Mouse (Mus musculus) activated CD4-positive, CD25-positive, alpha-beta regulatory T cell, adult 4 months (primary cell): ENCODE results near the gene Terb2. TPM values are rescaled to one million over a fixed set of nuclear protein-coding genes. Genes with fewer than 3 reads are reported as not detected.
A peak's percentile ranks its signal among the peaks of the same experiment; 100 is the strongest.

ENCODE experiments used
- ATAC-seq: one replicate; pipeline ENCODE4 v1.8.0; 2017
- polyA plus RNA-seq, 2 experiments: library from polyadenylated mRNA; unstranded; fragments of 100-300 nt; shearing (Covaris generic); gene quantifications; one replicate each; pipeline ENCODE4 v1.2.1; 2017

Gene Terb2
- polyA plus RNA-seq, result not detected

DNA sequence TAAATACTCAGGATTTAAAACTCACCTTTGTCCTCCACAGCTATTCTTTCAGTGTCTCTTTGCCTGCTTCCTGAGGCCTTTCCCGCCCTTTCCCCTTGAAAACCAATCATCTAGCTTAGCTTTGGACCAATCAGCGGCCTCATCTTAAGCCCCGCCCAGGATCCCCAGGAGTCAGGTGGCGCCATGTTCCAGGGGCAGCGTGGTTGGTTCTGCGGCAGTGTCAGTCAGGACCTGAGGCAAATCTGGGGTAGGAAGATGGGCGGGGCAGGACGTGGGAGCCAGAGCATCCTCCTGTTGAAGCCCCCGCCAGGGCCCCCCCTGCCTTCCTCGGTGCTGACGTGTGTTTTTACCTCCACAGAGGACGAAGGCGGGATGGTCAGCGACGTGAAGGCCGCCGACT lies at the start of gene Terb2, which contains the start of gene Patl2:
TSS of gene Terb2 (plus strand) at position 167 of the 400 bp plus-strand sequence.
TSS of gene Patl2 (minus strand) at position 84 of the 400 bp plus-strand sequence.
- ATAC-seq, result no peak

GRCm38 (mm10) chr2:122137839-122138465 lies 48.1 kb upstream of the Terb2 start:
- ATAC-seq, result peak; percentile 83

DNA sequence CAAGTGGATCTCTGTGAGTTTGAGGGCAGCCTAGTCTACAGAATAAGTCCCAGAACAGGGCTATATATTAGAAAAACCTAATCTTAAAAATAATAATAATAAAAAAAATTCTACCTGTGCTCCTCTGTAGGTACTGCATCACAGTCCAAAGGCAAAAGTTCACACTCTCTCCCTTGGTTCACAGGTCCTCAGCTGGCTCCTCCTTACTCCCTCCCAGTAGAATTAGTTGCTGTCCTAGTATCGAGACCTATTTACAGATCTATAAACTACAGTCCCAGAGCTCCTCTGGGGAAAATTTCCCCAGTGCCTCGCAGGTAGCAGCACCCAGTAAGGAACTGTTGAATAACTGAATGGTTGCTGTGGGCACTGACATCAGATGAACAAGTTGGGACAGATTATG lies 45.3 kb upstream of the Terb2 start:
- no peak for ATAC-seq

DNA sequence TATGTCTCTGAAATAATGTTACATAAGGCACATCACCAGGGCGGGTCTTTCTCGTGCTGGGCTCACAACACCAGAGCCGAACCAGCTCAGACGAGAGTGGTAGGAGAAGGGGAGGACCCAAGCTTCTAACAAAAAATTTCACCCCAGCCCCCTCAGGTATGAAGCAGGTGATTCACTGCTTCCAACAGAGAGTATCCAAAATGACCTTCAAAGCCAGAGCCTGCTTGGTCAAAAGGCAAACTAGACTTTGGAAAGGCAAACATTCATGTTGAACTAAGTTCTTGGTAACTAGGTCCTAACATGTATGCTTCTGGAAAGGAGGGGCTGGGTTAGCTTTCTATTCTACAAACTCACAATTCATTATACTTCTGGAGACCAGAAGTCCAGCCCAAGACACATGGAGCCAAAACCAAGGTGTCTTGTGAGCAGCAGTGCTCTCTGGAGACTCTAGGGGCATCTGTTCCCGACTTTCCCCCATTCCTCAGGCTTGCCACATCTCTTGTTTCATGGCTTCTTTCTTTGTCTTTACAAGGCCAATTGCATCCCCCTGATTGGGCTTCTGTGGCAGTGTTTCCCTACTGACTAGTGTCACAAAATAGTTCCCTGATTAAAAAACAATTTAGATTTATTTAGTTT lies 44.6 kb upstream of the Terb2 start:
- no peak for ATAC-seq

DNA sequence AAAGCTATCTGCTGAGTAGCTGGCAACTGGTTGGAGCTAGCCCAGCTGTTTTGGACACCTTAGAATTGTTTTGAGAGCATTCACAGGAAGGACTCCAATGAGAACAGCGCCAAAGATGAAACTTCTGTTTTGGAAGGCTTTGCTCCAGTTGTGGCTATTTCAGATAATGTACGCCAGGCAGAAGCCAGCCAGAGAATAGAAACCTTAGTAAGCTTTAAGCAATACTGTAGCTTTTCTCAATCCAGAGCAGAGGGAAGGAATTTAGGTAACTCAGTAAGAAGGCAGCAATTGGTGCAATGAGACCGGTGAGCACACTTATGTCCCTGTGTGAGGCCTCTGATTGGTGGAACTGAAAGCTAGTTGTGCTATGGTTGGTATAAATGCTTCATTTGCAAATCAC lies 43.0 kb upstream of the Terb2 start:
- ATAC-seq, result no peak

DNA sequence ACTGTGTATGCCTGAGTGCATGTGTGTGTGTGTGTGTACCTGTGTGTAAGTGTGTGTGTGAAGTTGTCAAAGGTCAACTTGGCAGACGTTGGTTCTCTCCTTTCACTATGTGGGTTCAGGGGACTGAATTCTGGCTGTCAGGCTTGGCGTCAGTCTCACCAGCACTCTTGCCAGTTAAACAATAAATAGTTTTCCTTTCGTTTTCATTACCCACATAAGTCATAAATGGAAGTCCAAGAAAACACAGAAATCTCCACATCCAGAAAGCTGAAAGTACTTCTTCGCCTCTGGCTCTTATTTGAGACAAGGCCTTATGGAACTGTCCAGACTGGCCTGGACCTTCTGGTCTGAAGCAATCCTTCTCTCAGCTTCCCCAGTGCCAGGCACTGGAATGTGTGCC lies 40.3 kb upstream of the Terb2 start:
- ATAC-seq, result peak; percentile 14

DNA sequence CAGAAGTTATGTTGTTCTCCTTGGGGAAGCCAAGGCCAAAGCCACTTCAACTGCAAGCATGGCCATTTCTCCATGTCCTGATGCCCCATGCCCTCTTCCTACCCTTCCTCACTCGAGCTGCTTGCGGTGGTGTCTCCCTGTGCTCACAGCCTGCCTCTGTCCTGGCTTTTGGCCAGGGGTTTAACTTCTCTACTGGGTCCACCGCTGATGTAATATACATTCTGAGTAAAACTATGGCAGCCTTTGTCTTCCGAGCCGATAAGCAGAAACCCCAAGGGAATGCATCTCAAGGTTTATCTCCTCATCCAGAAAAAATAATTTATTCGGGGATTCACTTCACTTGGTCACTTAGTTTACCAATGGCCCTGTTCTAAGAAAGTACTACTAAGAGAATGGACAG lies 39.4 kb upstream of the Terb2 start:
- ATAC-seq, result no peak

GRCm38 (mm10) chr2:122147508-122148241 lies 38.4 kb upstream of the Terb2 start, which contains the start of gene B2m:
Gene B2m, plus strand, starts transcription at chr2:122147686.
- ATAC-seq, result peak; percentile 82

DNA sequence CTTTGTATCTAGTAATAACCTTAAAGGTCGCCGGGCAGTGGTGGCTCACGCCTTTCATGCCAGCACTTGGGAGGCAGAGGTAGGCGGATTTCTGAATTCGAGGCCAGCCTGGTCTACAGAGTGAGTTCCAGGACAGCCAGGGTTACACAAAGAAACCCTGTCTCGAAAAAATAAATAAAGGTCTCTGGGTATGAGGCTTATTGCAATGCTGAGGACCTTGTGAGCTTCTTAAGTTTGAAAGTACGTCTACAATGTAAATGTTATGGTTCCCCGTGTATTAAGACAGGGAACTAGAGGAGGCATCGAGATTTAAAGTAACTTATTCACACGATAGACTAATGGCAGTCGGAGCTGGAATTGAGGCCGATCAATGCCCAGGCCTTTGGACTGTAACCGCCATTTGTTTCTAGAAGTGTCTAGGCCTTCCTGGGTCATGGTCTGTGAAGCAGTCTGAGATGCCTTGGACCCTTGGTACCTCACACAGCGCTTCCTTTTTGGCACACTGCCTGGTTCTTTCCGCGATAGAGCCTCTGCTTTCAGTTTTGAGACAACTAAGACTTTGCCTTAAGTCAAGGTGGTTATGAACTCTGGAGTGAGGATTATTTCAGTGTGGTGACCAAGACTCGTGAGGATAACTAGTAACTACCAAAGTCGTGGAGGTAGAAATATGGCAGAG lies 37.7 kb upstream of the Terb2 start:
- ATAC-seq, result peak; percentile 48

DNA sequence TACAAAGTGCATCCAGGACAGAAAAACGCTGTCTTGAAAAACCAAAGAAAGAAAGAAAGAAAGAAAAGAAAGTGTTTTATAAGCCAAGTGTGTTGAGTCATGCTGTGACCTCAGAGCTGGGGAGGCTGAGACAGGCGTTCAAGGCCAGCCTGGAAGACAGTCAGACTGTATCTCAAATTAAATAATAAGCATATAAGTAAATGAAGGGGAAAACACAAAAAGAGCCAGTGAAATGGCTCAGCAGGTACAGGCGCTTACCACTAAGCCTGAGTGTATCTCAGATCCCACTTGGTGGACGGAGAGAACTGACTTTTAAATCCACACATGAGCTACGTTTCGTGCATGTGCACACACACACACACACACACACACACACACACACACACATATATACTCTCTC lies 36.8 kb upstream of the Terb2 start:
- no peak for ATAC-seq

GRCm38 (mm10) chr2:122149716-122150115 lies 36.4 kb upstream of the Terb2 start:
- no peak for ATAC-seq

- ATAC-seq, result no peak
Observed at GRCm38 (mm10) chr2:122151221-122151620, 34.9 kb upstream of the Terb2 start.

- ATAC-seq, result no peak
Observed at GRCm38 (mm10) chr2:122152850-122153249, 33.2 kb upstream of the Terb2 start.

- ATAC-seq, result no peak
Observed at GRCm38 (mm10) chr2:122153681-122154365, 32.2 kb upstream of the Terb2 start.

DNA sequence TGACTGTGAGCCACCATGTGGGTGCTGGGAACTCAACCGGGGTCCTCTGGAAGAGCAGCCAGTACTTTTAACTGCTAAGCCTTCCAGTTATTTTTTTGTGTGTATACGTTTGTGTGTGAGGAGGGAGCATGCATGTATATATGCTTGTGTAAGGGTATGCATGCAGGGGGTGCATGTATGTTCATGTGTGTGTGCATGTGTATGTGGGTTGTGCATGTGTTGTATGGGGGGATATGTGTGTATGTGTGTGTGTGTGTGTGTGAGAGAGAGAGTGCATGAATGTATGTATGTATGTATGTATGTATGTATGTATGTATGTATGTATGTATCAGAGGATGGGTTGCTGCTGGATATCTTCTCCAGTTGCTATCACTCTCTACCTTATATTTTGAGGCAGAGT lies 31.6 kb upstream of the Terb2 start:
- no peak for ATAC-seq

- no peak for ATAC-seq
Observed at GRCm38 (mm10) chr2:122155292-122155691, 30.8 kb upstream of the Terb2 start.

DNA sequence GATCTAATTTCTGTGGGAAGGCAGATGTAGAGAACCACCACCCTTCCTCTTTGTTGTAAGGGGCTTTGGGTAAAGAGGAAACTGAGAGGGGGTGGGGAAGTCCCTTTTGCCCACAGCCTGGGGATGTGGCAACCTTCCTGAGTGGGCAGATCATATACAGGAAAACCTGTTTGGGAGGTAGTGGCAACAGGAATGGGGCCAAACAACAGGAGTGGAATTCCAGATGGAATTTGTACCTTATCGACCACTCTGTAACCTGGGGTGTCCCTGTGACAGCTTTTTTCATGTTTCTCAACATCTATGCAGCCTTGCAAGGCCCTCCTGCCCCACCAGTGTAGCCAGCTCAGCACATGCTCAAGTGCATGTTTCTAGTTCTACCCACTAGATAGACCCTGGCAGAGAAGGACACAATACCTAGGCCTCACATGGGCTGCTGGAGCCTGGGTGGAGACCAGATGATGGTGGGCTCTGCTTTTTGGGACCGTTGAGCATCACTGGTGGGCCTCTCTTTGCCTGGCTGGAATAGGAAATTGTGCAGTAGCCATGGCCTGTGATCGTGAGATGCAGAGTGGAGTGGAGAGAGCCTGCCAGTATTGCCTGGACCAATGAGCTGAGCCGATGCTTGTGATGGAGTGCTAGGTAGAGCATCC lies 29.9 kb upstream of the Terb2 start:
- peak; percentile 4 for ATAC-seq

DNA sequence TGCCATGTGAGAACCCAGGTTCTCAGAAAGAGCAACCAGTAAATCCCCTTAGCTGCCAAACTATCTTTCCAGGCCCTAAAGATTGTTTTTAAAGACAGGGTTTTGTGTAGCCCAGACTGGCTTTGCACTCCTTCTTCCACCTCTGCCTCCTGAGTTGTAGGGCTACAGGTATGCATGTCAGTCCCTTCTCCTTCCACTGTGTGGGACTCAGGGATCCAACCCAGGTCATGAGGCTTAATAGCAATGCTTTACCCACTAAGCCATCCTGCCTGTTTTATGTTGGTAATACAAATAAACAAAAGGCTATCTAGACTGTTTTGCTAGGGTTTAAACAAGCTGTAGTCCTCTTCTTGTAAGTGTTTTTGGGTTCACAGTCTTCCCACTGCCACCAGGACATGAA lies 28.5 kb upstream of the Terb2 start:
- ATAC-seq, result no peak

GRCm38 (mm10) chr2:122158362-122158802 lies 27.7 kb upstream of the Terb2 start:
- no peak for ATAC-seq

DNA sequence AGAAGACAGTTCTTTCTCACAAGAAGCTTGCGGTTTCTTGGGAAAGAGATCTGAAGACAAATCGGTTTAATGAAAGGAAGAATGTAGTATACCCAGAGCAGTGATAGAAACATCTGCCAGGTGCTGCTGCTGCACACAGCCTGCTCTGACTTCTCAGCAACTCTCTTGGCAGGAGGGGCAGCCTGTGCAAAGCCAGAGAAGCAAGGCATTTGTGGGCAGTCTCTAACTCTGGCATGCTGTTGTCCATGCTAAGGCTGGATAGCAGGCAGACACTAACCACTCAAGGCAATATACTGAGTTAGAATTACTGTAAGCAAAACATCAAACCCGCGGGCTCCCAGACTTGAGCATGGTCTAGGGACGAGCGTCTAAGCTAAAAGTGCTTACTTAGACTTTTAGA lies 26.4 kb upstream of the Terb2 start:
- ATAC-seq, result no peak

- peak; percentile 43 for ATAC-seq
Observed at GRCm38 (mm10) chr2:122160680-122161079, 25.4 kb upstream of the Terb2 start, which contains the start of gene Trim69. Gene Trim69, plus strand, starts transcription at chr2:122160700.

GRCm38 (mm10) chr2:122161542-122161941 lies 24.5 kb upstream of the Terb2 start:
- ATAC-seq, result peak; percentile 16
